Mouse (Mus musculus) adrenal gland, postnatal 25 days (tissue): ENCODE measurements around the gene Tnfsf8. TPM values are rescaled to one million over a fixed set of nuclear protein-coding genes. Genes with fewer than 3 reads are reported as not detected.
A peak's percentile ranks its signal among the peaks of the same experiment; 100 is the strongest.

Experiments used
- DNase-seq: peaks from one replicate; pipeline ENCODE4 v3.0.0; 2021; ENCODE audit warnings: mixed read lengths
- total RNA-seq: library from RNA; stranded (reverse); gene quantifications from 2 replicates; pipeline ENCODE4 v1.2.3, GENCODE M21; 2021

Tnfsf8 gene
- total RNA-seq, 1 experiment from 2014 or later: not detected

DNA sequence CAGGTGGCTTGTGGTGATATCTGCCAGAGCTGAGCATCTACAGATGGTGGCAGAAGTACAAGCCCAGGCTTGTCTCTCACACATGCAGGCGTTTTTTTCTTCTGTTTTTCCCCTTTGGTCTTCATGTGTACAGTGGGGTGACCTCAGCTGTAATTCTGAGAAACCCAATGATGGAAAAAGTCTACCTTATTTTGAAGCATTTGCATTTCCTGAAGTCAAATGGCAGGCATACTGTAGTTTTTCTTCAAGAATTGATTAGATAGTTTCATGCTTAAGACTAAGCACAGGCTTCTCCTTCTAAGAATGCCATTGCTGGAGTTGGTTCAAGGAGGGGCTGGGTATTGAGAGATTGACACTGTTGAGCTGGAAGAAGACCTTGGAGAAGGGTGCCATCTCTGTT lies 18.9 kb downstream of the Tnfsf8 start:
- no peak for DNase-seq

DNA sequence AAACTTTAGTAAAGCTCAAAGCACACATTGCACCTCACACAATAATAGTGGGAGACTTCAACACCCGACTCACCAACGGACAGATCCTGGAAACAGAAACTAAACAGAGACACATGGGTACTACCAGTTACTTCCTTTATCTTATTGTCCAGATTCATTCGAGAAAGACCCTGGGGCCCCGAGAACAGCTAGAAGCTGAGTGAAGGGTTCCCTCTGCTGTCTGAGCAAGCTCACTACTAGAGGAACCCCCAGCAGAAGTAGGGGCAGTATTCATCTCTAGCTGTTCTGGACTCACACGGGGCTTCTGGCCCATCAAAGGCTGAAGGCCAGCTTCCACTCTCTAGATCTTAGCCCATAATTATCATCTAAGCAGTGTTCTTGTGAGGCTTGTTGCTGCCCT lies 20.7 kb downstream of the Tnfsf8 start:
- peak; percentile 2 for DNase-seq

DNA sequence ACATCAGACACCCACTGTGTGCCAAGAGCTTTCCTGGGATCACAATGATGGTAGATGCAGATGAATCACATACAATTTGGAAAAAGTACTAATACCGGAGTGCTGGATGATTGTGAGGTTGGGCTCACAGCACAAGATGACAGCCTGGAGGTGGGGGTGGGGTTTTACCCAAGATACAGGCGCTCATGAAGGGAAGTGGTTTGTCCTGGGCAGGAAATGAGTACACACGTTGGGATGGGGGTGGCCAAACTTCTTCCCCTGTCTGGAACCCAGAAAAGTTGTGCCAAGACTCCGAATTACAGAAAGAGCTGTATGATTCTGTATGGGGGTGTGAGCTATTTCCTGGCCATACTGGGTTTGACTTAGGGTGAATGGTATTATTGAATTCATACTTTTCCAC lies 38.0 kb downstream of the Tnfsf8 start:
- DNase-seq: no peak

DNA sequence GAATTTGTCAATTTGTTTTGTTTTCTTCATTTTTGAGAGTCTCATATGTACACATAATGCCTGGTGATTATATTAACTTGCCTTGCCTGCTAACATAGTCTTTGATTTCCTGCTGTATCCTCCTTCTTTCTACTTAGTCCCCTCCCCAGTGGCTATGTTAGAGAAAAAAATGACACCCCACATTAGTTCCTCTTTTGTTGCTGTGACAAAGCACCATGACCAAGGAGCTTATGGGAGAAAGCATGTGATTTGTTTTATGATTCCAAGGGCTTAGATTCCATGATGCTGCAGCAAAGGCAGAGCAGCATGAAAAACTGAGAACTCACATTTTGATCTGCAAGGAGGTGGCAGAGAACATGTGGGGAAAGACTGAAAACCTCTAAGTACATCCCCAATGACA lies 43.6 kb downstream of the Tnfsf8 start:
- DNase-seq: no peak

DNA sequence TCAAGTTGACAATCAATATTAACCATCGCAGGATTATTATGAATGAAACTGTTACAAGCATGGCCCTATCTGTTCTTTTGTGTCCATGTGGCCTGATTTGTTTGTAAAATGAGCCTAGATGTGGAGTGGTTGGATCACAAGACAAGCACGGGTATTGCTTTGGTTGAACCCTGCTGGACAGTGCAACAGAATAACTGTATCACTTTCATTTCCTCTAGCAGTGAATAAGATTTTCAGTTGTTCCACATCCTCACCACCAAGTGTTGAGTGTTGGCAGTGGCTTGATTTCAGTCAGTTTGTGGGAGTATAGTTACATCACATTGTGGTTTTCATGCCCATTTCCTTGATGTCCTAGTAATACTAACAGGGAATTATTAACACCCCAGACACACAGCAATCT lies 45.5 kb downstream of the Tnfsf8 start:
- DNase-seq: no peak

DNA sequence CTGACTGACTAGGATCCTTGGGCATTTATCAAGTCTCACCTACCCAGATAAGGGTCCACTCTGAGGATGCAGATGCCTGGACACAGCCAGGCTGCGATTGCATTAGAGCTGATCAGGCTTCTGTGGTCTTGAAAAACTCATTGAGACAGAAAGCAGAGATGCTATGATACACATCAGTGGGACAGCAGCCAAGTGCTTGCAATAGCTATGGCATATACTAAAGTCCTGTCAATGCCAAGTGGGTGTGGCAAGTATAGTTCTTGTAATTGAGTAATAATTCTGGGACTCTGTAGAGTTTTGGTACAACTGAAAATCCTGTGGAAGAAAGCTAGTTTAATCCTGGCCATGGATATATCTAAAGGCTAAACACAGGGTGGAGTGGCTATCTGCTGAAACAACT lies 63.1 kb downstream of the Tnfsf8 start:
- DNase-seq: no peak

DNA sequence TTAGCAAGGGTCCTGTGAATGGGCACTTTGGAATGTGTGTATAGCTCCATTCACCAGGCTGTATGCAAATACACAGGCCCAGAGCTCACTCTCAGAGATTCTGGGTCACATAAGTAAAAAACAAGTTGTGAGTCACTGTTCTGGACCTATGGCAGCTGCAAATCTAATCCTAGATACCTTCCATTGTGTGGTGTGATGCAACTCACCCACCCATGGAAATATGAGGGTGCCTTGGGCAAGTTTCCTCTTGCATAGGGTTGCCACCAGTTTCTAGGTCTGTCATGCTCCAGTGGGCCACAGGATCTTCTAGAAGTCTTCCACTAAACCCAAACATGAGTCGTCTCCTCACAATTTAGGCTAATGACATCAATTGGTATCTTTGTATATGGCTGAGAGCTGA lies 64.6 kb downstream of the Tnfsf8 start:
- DNase-seq: no peak

DNA sequence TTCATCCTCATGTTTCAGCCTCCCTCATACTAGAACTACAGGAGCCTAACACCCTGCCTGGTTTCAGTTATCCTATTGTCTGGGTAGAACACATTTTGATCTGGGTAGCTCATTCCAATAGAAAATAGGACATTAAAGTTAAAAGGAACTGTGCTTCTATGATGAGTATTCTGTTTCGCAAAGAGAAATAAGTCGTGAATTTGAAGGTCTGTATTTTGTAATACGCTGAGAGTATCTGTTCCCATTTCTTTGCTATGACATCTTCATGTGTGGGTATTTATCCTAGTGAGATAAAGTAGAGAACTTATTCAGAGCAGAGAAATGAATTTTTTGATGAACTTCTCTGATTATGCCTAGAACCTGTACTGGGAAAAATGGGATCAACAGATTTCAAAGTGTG lies 68.8 kb downstream of the Tnfsf8 start:
- DNase-seq: no peak

DNA sequence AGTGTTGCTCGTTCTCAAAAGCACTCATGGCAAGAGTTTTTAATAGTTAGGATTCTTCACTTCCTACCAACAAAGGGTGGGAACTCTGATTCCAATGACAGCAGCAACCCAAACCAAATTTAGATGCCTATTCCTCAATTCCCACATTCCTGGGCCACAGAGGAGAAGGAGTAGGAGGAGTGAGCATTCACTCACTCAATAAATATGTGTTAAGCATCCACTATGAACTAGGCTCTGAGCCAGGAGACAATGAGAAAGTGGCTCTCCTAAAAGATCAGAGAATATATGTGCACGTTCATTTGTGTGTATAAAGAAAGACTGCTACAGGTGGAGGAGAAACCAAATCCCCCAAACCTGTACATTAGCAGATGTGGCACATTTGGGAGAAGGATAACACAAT lies 75.7 kb downstream of the Tnfsf8 start:
- no peak for DNase-seq

DNA sequence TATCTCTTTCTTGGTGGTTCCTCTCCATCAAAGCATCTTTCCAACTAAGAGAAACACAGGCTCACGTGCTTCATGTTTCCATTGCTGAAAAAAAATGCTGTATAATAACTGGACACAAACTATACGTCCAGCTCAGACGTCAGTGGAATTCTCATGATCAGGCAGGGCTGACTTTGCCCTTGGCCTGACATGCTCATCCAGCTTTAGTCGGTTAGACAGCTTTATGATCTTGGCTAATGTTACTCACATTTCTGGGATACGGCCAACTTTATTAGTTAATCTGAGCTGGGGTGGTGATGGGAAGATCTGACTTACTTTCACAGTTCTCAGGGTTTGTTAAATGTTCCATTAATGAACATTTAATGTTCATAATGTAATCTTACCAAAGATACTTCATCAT lies 77.3 kb downstream of the Tnfsf8 start:
- no peak for DNase-seq

DNA sequence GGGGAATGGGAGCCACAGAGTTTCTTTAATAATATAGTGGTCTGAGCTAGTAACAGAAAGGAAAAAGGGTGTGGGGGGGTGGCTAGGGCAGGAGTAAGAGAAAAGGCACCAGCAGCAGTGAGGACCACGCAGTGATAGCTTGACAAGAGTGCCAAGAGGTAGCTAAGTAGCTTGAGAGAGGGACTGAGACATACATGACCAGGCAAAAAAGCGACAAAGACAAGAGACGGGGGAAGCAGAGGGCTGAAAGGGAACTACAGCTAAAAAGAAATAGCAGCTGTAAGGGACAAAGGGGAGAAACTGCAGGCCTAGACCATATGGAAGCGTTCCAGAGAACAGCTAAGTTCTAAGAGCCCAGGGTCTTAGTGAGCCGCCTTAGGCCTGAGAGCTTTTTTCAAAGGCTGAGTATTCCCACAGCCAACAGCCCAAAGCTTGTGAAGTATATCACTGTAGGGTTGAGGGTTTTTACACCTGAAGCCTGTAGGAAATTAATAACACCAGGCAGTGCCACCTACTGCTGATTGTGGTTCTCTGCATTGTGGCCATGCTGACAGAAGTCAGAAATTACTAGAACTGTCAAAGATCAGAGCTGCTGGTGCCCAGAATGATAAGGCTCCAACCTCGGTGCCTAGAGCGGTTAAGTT lies 78.1 kb downstream of the Tnfsf8 start:
- DNase-seq: no peak

Other genes starting within 250 kb of the Tnfsf8 start
- not detected in 2 replicates for gene Tex48, start 238.9 kb downstream of the Tnfsf8 start, total RNA-seq
- not detected in 2 replicates for gene Gm11214, start 198.0 kb downstream of the Tnfsf8 start, total RNA-seq
- 0.12 TPM in 1 of 2 replicates, not detected in the other for gene Tnfsf15, start 116.2 kb downstream of the Tnfsf8 start, total RNA-seq
- gene Tnc, start 185.7 kb upstream of the Tnfsf8 start, total RNA-seq: 2.2 and 2.4 TPM in 2 replicates